Mouse (Mus musculus) lung, adult 10 weeks (tissue): Measurements from ENCODE around the gene Zfp513. TPM values are rescaled to one million over a fixed set of nuclear protein-coding genes. Genes with fewer than 3 reads are reported as not detected.

Source experiments
- polyA plus RNA-seq: library from polyadenylated mRNA; stranded (reverse); fragments of 350-450 nt; fragmentation: Illumina TruSeq; extraction: RNeasy Lipid Tissue Mini Kit (QIAGEN cat#74804); gene quantifications from one replicate; pipeline ENCODE4 v1.2.3, GENCODE M21; 2014; ENCODE audit warnings: low read depth, low replicate concordance; ENCODE audit not compliant: insufficient read depth

The Zfp513 gene
- 12.8 TPM for polyA plus RNA-seq

GRCm38 (mm10) chr5:31201742-31202590 lies at the start of gene Zfp513:
Zfp513 (minus strand) TSS chr5:31202303.

DNA sequence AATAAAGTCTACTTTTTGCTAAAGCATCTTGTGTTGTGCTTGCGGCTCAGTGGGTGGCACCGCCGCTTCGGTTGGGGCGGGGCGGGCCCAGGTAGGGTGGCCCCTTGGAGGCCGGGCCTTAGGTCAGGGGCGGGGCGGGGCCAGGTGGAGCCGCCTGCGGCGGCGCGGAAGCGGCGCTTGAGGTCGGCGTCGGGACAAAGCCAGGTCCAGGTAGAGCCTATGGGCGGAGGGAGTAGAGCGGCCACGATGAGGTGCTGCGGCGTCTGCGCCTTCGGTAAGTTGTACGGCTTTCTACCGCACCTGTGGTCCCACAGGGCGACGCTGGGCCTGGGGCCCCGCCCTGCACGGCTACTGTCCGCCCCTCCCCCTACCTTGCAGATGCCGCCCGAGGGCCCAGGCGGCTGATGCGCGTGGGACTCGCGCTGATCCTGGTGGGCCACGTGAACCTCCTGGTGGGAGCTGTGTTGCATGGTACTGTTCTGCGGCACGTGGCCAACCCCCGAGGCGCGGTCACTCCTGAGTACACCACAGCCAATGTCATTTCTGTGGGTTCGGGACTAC lies 49.5 kb upstream of the Zfp513 start, which contains the start of gene Krtcap3:
Gene Krtcap3 (plus strand): TSS at position 151 of the 561 bp plus-strand sequence.

DNA sequence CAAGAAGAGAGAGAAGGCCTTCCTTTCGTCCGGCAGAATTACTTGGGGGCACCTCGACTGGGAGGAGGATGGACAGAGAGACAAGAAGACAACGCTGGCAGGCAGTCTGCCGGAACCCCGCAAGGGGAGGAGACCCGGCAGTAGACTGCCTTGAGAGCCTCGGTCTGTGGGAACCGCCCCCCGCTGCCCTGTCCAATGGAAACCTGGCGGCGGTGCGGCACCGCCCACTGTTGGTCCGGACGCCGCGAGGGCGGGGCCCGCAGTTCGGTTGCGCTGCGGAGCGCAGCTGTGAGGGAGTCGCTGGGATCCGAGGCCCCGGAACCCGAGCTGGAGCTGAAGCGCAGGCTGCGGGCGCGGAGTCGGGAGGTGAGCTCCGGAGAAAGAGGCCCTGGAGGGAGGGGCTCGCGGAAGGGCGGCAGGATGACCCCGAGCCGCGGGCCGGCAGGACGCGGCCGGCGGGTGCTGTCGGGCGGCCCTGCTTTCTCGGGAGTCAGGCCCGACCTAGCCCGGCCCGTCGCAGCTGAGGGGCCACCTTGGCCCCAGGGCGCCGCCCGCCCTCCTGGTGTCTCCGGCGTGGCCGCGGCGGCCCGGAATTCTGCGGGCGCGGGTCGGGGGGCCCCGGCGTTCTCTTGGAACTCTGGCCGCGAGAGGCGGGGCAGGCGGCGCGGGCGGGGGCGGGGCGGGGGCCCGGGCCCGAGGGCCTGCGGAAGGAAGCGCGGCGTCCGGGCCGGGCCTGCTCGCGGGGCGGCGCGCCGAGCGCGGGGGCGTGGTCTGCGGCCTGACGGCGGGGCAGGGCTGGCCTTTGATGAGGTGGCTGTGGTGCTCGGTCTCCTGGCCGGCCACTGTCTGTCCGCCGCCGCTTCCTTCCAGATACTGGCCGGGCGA lies 38.8 kb upstream of the Zfp513 start, which contains the start of the genes Nrbp1 and Gm9970:
Gene Nrbp1 (plus strand): TSS at position 228 of the 885 bp plus-strand sequence.
Gene Gm9970 (minus strand): TSS at position 596 of the 885 bp plus-strand sequence.

GRCm38 (mm10) chr5:31220448-31221303 lies 18.6 kb upstream of the Zfp513 start, which contains the start of gene Ppm1g:
Ppm1g (minus strand) TSS chr5:31220687.

GRCm38 (mm10) chr5:31192939-31193630 lies 9.0 kb downstream of the Zfp513 start, which contains the start of the genes Snx17 and Eif2b4:
Snx17 (plus strand) TSS chr5:31193227.
Eif2b4 (minus strand) TSS chr5:31193430.

GRCm38 (mm10) chr5:31179766-31180630 lies 22.1 kb downstream of the Zfp513 start, which contains the start of the genes Gm29609 and Gtf3c2:
Gm29609 (minus strand) TSS chr5:31179911.
Gtf3c2 (minus strand) TSS chr5:31180144.

GRCm38 (mm10) chr5:31154152-31154553 lies 48.0 kb downstream of the Zfp513 start, which contains the start of gene Mpv17:
Mpv17 (minus strand) TSS chr5:31154251.

Other genes starting within 250 kb of the Zfp513 start
- gene Preb, start 241.9 kb downstream of the Zfp513 start, polyA plus RNA-seq: 81.0 TPM
- gene Tcf23, start 233.6 kb downstream of the Zfp513 start, polyA plus RNA-seq: 1.2 TPM
- gene Atraid, start 154.0 kb downstream of the Zfp513 start, polyA plus RNA-seq: 135 TPM
- gene Slc5a6, start 153.4 kb downstream of the Zfp513 start, polyA plus RNA-seq: 4.2 TPM
- 5.8 TPM for gene Cad, start 147.5 kb downstream of the Zfp513 start, polyA plus RNA-seq
- gene Dnajc5g, start 96.0 kb downstream of the Zfp513 start, polyA plus RNA-seq: not detected
- not detected for gene Slc30a3, start 94.1 kb downstream of the Zfp513 start, polyA plus RNA-seq
- 3.1 TPM for gene Trim54, start 85.6 kb downstream of the Zfp513 start, polyA plus RNA-seq
- gene Ucn, start 63.5 kb downstream of the Zfp513 start, polyA plus RNA-seq: not detected
- 41.2 TPM for gene Mpv17, start 48.1 kb downstream of the Zfp513 start, polyA plus RNA-seq
- 0.18 TPM for gene Gm29609, start 22.4 kb downstream of the Zfp513 start, polyA plus RNA-seq
- gene Gtf3c2, start 22.2 kb downstream of the Zfp513 start, polyA plus RNA-seq: 14.1 TPM
- gene Snx17, start 9.1 kb downstream of the Zfp513 start, polyA plus RNA-seq: 69.2 TPM
- gene Eif2b4, start 8.9 kb downstream of the Zfp513 start, polyA plus RNA-seq: 24.8 TPM
- gene Ppm1g, start 18.4 kb upstream of the Zfp513 start, polyA plus RNA-seq: 39.6 TPM
- 61.9 TPM for gene Nrbp1, start 38.6 kb upstream of the Zfp513 start, polyA plus RNA-seq
- gene Gm9970, start 38.9 kb upstream of the Zfp513 start, polyA plus RNA-seq: not detected
- 30.6 TPM for gene Krtcap3, start 49.4 kb upstream of the Zfp513 start, polyA plus RNA-seq
- 26.8 TPM for gene Ift172, start 88.8 kb upstream of the Zfp513 start, polyA plus RNA-seq
- 6.1 TPM for gene Fndc4, start 93.8 kb upstream of the Zfp513 start, polyA plus RNA-seq
- not detected for gene Gckr, start 95.1 kb upstream of the Zfp513 start, polyA plus RNA-seq